Comparison of ENCODE assay signal across 16 mouse cellular contexts in genomic region chr4:7948020-7948419, GRCm38 (mm10).
"Had no signal": no experiment of that assay in that cellular context is flagged by ENCODE, and none has a peak within 500 bp of the region (broad histone marks: within the 10 kb centered on the region; RNA-seq: fewer than 3 reads in every experiment).

No protein-coding gene starts in this region.

- H3K4me1 ChIP-seq: limb, embryonic 12.5 days; limb, embryonic 15.5 days; lung, embryonic 15.5 days had no signal

- ATAC-seq: liver, postnatal 0 days had no signal

- DNase-seq: kidney, adult 2 months; kidney, postnatal 25 days; layer of hippocampus, adult 9-11 months; left cerebral cortex, postnatal 4 days; liver, postnatal 0 days; lung, postnatal 10 days; lung, postnatal 4 days; midbrain, embryonic 14.5 days; thymus, postnatal 25 days had no signal

- H3K4me3 ChIP-seq: layer of hippocampus, adult 2 months; left cerebral cortex, adult 2 months; limb, embryonic 12.5 days; limb, embryonic 15.5 days; lung, embryonic 15.5 days had no signal

- H3K27ac ChIP-seq: kidney, postnatal 0 days; layer of hippocampus, adult 2 months; left cerebral cortex, adult 2 months; limb, embryonic 12.5 days; limb, embryonic 15.5 days; liver, embryonic 14.5 days; lung, embryonic 15.5 days had no signal
